Mouse (Mus musculus): Measurements from ENCODE around the gene Aanat. TPM values are rescaled to one million over a fixed set of nuclear protein-coding genes. Genes with fewer than 3 reads are reported as not detected.

Aanat gene
- polyA plus RNA-seq (2012; ENCODE audit: low replicate concordance) = not detected in 2 replicates

DNA sequence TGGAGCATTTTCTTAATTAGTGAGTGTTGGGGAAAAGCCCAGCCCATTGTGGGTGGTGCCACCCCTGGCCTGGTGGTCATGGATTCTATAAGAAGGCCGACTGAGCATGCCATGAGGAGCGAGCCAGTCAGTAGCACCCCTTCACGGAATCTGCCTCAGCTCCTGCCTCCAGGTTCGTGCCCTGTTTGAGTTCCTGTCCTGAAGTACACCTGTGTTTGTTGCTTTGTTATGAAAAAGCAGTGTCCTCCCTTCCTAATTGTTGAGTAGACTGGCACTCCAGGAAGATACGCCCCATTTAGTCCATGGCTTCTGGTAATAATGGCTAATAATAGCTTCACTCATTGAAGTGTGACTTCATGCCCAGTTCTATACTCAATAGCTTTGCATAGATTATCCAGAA is at the start of gene Aanat:
Aanat (plus strand) TSS at position 123 of the 400 bp plus-strand sequence.

DNA sequence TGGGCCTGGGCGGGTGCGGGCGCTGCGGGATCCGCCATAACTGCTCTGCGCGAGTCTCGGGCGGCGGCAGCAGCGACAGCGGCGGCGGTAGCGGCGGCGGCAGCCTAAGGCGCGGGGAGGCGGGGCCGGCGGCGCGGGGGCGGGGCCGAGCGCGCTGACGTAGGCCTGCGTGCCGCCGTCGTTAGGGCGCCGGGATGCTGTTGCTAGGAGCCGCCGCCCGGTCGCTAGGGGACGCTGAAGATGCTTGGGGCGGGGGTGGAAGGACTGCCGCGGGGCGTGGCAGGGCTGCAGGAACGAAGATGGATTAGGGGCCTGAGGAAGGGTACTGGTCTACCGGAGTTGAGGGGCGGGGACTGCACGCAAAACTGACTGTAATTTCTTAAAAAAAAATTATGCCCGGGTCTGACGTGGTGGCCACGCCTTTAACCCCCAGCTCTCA is 4.8 kb upstream of the Aanat start, which contains the start of gene Ube2o:
Ube2o (minus strand) TSS at position 72 of the 439 bp plus-strand sequence.

DNA sequence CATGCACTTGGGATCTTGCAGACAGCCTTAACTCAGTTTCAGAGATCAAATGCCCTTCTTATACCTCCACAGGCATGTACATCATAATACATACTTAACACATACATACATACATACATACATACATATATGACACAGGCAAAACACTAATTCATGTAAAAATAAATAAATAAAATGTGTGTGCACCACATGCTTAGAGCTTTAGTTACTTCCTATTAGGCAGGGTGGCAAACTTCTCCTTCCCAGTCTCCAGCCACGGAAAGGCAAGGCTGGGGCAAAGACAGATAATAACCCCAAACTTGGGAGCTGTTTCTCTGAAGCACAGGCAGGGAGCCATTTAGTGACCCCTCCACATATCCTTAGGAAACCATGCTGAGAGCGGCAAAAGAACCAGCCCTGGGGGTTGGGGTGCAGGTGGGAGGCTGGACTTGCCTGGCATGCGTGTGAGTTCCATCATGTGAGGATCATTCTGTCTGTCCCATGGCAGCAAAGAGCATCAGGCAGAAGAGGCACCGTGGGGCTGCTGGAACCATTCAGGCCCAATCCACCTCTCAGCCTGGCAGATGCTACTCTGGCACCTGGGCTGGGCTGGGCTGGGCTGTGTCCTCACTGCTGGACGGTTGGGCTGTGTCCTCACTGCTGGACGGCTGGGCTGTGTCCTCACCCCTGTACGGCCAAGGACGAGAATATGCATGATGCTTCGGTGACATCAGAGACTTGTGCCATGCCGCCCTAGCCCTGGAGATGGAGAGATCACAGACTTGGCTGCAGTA is 40.3 kb downstream of the Aanat start, which contains the start of gene Rhbdf2:
Rhbdf2 (minus strand) TSS at position 721 of the 773 bp plus-strand sequence.

Other genes with a start within 250 kb of the Aanat start
- 10.1 and 26.1 TPM in 2 replicates for gene Rnf157, start 173.4 kb upstream of the Aanat start, polyA plus RNA-seq (2012; ENCODE audit: low replicate concordance)
- gene Ubald2, start 152.3 kb upstream of the Aanat start, polyA plus RNA-seq (2012; ENCODE audit: low replicate concordance) = 297 and 674 TPM in 2 replicates
- not detected in 2 replicates for gene Qrich2, start 120.2 kb upstream of the Aanat start, polyA plus RNA-seq (2012; ENCODE audit: low replicate concordance)
- gene Prpsap1, start 92.2 kb upstream of the Aanat start, polyA plus RNA-seq (2012; ENCODE audit: low replicate concordance) = 44.6 and 120 TPM in 2 replicates
- gene Sphk1, start 55.5 kb upstream of the Aanat start, polyA plus RNA-seq (2012; ENCODE audit: low replicate concordance) = 5.9 and 27.5 TPM in 2 replicates
- gene Ube2o, start 5.0 kb upstream of the Aanat start, polyA plus RNA-seq (2012; ENCODE audit: low replicate concordance) = 33.5 and 64.3 TPM in 2 replicates
- gene Rhbdf2, start 40.6 kb downstream of the Aanat start, polyA plus RNA-seq (2012; ENCODE audit: low replicate concordance) = 73.5 and 140 TPM in 2 replicates
- 0.28 TPM in 1 of 2 replicates, not detected in the other for gene Prcd, start 67.1 kb downstream of the Aanat start, polyA plus RNA-seq (2012; ENCODE audit: low replicate concordance)
- 1.3 and 5.0 TPM in 2 replicates for gene Cygb, start 67.9 kb downstream of the Aanat start, polyA plus RNA-seq (2012; ENCODE audit: low replicate concordance)
- not detected in 2 replicates for gene St6galnac1, start 189.1 kb downstream of the Aanat start, polyA plus RNA-seq (2012; ENCODE audit: low replicate concordance)
- 3.5 and 8.9 TPM in 2 replicates for gene Mxra7, start 241.6 kb downstream of the Aanat start, polyA plus RNA-seq (2012; ENCODE audit: low replicate concordance)

Data from hematopoietic multipotent progenitor cell, adult 10-12 weeks (in vitro differentiated cells).